Mouse (Mus musculus) right cerebral cortex, adult 18-20 months (tissue): ENCODE results near the gene Sptbn1.

Experiments
- DNase-seq: peaks from one replicate; pipeline ENCODE4 v3.0.0; 2022; ENCODE audit warnings: mixed read lengths

Sptbn1 gene

GRCm38 (mm10) chr11:30267892-30268647 lies at the start of gene Sptbn1:
Sptbn1 (minus strand) TSS chr11:30268175.
- DNase-seq, result peak; percentile 90

DNA sequence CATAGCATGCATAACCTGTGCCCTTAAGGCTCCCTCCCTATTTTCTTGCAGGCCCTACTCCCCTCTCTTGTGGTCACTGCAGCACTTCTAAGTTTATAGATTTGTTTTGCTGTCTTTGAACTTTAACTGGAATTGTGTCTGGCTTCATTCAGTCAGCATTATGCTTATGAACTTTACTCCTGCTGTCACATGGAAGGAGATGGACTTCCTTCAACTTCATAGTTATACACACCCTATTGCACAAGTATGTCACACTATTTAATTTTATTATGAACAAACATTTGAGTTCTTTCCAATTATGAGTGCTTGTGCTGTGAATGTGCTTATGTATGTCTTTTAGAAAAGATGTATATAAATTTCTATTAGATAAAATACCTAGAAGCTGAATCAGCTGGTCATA lies 26.3 kb upstream of the Sptbn1 start:
- no peak for DNase-seq

DNA sequence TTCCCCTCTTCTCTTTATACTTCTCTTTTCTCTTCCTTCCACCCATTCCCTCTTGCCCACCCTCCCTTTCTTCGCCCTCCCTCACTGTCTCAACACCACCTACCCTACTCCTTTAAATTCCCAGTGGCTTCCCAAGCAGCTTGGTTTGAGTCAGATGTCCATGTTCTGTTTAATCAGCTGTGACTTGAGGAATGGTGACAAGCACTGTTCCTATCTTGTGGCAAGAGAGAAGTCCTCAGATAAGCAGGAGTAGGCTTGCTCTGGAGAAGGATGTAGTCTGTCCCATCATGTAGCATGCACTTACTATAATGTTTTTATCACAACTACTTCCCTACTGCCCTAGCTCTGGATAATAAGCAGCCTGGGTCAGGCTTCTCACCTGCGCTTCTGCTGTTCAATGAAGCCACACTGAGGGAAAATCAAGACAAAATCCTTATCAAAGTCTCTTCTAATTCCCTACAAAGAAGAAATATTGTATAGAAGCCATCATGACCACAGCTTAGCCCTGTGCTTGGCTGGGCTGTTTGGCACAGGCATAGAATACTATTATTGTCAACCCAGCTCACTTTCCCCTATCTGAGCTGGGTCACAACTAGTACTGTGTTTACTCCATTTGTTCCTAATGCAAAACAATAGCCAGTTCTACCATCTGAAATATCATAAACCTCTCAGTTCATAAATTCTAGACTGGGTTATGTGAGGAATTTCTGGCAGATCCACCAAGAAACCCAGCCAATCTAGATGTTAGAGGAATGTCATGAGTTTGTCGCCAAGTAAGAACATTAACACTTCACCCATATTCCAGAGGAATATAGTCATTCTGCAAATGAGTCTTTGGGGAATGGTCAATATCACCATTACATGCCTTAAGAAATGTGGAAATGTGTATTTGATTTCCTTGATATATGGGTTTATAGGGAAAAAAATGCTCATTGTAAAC lies 24.5 kb upstream of the Sptbn1 start:
- no peak for DNase-seq

- DNase-seq, result no peak
Observed at GRCm38 (mm10) chr11:30291155-30291554, 23.2 kb upstream of the Sptbn1 start.

GRCm38 (mm10) chr11:30289470-30290431 lies 21.8 kb upstream of the Sptbn1 start:
- DNase-seq, result no peak

GRCm38 (mm10) chr11:30288075-30288474 lies 20.1 kb upstream of the Sptbn1 start:
- no peak for DNase-seq

GRCm38 (mm10) chr11:30283710-30284109 lies 15.7 kb upstream of the Sptbn1 start:
- no peak for DNase-seq

DNA sequence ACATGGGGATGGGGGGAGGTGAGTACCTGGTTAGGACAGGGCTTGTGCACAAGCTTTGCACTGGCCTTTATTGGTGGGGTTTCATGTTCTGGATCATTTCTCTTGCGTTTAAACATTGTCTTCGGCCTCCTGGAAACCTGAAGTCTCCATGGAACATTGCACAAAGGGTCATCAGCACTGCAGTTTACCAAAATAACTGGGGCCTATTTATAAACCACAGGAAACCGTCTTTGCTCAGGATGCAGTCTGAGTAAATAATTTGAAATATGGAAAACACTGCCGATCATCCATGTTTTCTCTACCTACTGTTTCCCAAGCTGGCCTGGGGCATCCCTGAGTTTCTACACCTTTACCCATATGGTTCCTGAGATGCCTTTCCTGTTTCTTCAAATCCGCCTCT lies 13.1 kb upstream of the Sptbn1 start:
- no peak for DNase-seq

- DNase-seq, result no peak
Observed at GRCm38 (mm10) chr11:30279278-30279677, 11.3 kb upstream of the Sptbn1 start.

- no peak for DNase-seq
Observed at GRCm38 (mm10) chr11:30275436-30276031, 7.6 kb upstream of the Sptbn1 start.

GRCm38 (mm10) chr11:30269524-30269923 lies 1.5 kb upstream of the Sptbn1 start:
- no peak for DNase-seq

GRCm38 (mm10) chr11:30268648-30269375 lies 837 bp upstream of the Sptbn1 start:
- no peak for DNase-seq

- peak; percentile 82 for DNase-seq
Observed at GRCm38 (mm10) chr11:30267036-30267891, 711 bp downstream of the Sptbn1 start.

GRCm38 (mm10) chr11:30266691-30267035 lies 1.3 kb downstream of the Sptbn1 start:
- no peak for DNase-seq

DNA sequence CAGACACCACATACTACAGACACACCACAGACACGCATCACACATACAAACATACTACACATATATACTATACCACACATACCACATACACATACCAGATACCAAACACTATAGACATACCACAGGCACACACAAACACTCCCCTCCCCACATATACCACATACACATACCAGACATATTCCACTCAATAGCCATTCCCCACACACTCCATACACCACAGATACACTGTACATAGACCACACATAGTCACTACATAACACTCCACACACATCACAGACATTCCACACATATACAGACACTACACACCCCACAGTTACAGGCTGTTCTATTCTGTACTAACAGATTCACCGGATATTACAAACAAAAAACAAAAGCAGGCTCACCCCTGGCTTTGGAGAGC lies 2.3 kb downstream of the Sptbn1 start:
- DNase-seq, result no peak

- DNase-seq, result no peak
Observed at GRCm38 (mm10) chr11:30263627-30264026, 4.3 kb downstream of the Sptbn1 start.

GRCm38 (mm10) chr11:30258739-30259350 lies 9.1 kb downstream of the Sptbn1 start:
- DNase-seq, result no peak

- DNase-seq, result no peak
Observed at GRCm38 (mm10) chr11:30257812-30258211, 10.2 kb downstream of the Sptbn1 start.

DNA sequence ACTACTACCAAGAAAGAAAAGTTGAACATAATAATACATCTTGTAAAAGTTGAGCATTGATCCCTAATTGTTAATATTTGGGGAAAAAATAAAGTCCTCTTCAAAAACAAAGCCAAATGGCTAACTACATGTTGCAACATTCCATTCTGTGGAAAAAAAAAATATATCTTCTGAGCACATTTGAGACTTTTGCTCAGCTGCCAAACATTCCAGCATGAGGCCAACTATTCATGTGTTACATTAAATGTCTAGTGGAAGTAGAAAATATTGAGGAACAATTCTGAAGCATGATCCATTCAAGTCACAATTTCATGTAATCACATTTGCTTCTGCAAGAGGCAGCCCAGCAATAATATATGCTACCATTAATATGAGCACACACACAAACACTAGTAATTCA lies 10.9 kb downstream of the Sptbn1 start:
- no peak for DNase-seq

DNA sequence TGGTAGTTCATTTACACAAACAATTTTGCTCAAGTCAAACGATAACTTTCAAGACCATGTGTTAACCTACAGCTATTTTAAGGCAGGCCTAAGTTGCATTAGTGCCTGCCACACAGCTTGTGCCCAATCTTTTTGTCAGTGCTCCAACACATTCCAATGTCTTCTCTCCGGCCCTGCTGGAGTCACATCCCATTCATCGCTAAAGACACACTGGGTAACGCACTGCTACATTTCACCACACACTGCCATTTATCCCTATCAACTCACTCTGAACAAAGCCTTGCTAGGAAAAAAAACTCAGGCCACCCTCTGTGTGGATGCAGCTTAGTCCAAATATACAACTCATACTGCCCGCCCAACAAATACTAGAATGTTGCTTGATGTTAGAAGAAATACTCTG lies 11.5 kb downstream of the Sptbn1 start:
- no peak for DNase-seq
